Mouse (Mus musculus) ES-Bruce4 (cell line): Measurements from ENCODE around the gene Cmtm3.

Source experiments
- CTCF ChIP-seq: IDR thresholded peaks from one replicate; pipeline ENCODE4 v1.8.1; 2011; ENCODE audit warnings: low read depth, low read length
- POLR2A ChIP-seq: IDR thresholded peaks from one replicate; pipeline ENCODE4 v1.8.1; 2011; ENCODE audit warnings: low read length; ENCODE audit not compliant: insufficient read depth

GRCm38 (mm10) chr8:104304962-104305361, 34.2 kb upstream of the Cmtm3 start:
- TF ChIP-seq CTCF (no peak), POLR2A (no peak)
